Mouse (Mus musculus): ENCODE measurements around the gene Fam149b.
"Not testable (repeated sequence)": the region's sequence is repeated elsewhere in the genome, so short reads cannot be mapped to it uniquely, and the experiment has no call there.

Gene Fam149b

GRCm38 (mm10) chr14:20347991-20348541 is at the start of gene Fam149b, which contains the start of gene Ecd:
Gene Fam149b (plus strand): TSS chr14:20348162.
Gene Ecd (minus strand): TSS chr14:20348121.
- DNase-seq (ENCODE audit: low spot score in 2 of 2): peak; percentile 92 to 94

- not testable (repeated sequence) for DNase-seq (ENCODE audit: low spot score in 2 of 2)
These were observed 42.9 kb upstream of the Fam149b start for GRCm38 (mm10) chr14:20305085-20305484.

DNA sequence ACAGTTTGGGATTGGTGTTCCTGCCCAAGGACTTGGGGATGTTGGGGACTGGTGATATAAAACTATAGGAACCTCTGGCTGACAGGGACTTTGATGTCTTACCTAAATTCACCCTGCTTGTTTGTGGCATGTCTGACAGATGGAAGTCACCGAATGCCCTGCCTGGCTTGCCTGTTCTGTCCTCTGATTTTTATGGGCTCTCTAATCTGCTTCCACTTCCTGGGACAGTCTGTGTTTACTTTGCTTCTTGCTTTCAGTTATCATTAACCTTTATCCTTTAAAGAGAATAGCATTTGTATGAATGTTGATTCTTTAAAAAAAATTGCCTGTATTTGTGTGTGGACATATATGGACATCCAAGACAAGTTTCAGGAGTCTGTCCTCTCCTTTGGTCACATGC is 32.8 kb upstream of the Fam149b start:
- no peak for DNase-seq (ENCODE audit: low spot score in 2 of 2)

- peak; percentile 9 to 44 for DNase-seq (ENCODE audit: low spot score in 2 of 2)
These were observed 28.5 kb upstream of the Fam149b start for GRCm38 (mm10) chr14:20319420-20319819.

GRCm38 (mm10) chr14:20324196-20324595 is 23.8 kb upstream of the Fam149b start:
- no peak for DNase-seq (ENCODE audit: low spot score in 2 of 2)

- DNase-seq (ENCODE audit: low spot score in 2 of 2): no peak
These were observed 19.5 kb upstream of the Fam149b start for GRCm38 (mm10) chr14:20328474-20328873.

DNA sequence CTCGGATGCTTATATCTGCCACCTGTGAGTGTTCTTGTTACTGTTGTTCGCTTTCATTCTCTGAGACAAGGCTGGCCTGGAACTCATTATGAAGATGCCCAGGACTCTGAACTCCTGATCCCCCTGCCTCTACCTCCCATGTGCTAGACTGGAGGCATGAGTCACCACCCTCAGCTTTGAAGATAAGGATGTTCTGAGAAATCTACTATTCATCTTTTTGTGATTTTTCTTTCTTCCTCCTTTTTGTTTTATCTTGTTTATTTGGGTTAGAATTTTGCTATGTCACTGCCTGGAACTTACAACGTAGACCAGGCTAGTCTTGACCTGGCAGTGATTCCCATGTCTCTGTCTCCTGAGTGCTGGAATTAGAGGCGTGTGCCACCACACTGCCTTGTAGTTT is 16.6 kb upstream of the Fam149b start:
- DNase-seq (ENCODE audit: low spot score in 2 of 2): no peak

DNA sequence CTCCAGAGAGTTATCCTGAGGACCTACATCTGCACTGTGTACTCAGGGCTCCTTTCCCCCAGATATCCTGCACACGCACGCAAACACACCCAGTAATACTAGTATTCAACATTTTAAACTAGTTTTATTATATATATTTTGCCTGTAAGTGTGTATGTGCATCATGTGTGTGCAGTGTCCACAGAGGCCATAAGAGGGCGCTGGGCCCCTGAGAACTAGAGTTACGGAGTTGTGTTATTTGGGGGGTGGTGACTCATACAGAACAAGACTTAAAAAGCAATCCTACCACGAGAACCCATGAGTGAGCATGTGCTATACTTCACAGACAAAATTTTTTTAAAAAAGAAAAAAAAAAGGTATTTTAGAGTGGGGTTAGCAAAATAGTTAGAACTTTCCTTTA is 8.5 kb upstream of the Fam149b start:
- no peak for DNase-seq (ENCODE audit: low spot score in 2 of 2)

- peak in 1 of 2 experiments; percentile 51 for DNase-seq (ENCODE audit: low spot score in 2 of 2)
These were observed 7.8 kb upstream of the Fam149b start for GRCm38 (mm10) chr14:20340149-20340548.

DNA sequence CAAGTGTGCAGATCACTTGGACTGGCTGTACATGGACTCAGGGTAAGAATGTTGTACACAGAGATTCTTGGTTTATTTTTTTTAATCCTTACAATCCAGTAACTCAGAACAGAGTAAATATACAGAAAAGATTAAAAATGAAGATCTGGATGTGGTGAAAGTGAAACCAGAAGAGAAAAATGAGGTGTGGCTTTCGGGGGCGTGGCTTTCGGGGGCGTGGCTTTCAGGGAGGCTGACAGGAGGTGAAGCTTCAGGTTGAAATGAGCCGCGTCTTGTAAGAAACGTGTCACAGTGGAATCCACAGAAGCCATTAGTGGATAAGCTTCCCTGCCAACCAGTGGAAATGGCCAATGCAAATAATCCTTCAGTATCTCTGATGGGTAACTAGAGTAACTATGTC is 7.1 kb upstream of the Fam149b start:
- DNase-seq (ENCODE audit: low spot score in 2 of 2): peak in 1 of 2 experiments; percentile 35

DNA sequence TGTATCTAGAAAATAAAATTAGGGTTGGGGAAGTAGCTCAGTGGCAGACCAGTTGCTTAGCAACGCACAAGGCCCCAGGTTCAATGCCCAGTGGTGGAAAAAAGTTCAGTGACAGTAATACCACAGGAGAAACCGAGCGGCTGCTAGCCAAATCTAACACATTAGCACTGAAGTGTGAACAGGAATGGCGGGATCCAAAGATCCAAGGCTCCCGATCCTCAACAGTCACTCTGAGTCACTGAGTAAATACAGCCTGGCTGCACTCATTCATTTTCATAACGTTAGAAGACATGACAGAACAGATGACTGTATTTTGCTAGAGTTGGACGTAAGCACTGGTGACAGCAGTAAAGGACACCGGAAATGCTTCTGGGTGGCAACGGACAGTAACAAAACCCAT is 2.1 kb upstream of the Fam149b start:
- DNase-seq (ENCODE audit: low spot score in 2 of 2): no peak

- DNase-seq (ENCODE audit: low spot score in 2 of 2): no peak
These were observed 446 bp upstream of the Fam149b start for GRCm38 (mm10) chr14:20347441-20347990.

DNA sequence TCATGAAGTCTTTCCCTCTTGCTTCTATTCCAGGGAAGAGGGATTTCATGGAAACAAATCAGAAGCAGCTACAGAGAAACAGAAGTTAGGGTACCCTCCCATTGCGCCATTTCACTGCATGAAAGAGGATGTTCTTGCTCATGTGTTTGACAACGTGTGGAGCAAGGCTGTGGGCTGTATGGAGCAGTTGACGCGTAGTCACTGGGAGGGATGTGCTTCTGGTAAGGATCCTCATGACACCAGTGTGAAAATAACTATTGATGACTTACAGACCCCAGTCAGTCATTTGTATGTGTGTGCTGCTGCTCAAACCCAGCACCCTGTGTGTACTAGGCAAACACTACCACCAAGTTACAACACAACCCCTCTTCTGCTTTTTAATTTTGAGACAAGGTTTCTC is 15.3 kb downstream of the Fam149b start:
- no peak for DNase-seq (ENCODE audit: low spot score in 2 of 2)

DNA sequence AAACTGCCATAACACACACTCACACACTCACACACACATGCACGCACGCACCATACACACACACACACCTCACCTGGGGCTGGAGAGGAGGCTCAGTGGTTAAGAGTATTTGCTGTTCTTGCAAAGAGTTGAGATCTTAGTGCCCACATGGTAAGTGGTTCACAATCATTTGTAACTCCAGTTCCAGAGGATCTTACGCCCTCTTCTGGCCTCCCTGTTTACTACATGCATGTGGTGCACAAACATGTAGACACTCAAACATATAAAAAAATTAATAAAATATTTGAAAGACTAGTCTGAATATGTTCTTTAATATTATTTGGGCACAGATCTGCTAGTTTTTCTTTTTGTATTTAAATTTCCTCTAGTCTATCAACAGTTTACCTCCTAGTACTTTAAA is 20.3 kb downstream of the Fam149b start:
- DNase-seq (ENCODE audit: low spot score in 2 of 2): no peak

GRCm38 (mm10) chr14:20370798-20371197 is 22.8 kb downstream of the Fam149b start:
- peak in 1 of 2 experiments; percentile 36 for DNase-seq (ENCODE audit: low spot score in 2 of 2)

- DNase-seq (ENCODE audit: low spot score in 2 of 2): no peak
These were observed 23.9 kb downstream of the Fam149b start for GRCm38 (mm10) chr14:20371854-20372253.

DNA sequence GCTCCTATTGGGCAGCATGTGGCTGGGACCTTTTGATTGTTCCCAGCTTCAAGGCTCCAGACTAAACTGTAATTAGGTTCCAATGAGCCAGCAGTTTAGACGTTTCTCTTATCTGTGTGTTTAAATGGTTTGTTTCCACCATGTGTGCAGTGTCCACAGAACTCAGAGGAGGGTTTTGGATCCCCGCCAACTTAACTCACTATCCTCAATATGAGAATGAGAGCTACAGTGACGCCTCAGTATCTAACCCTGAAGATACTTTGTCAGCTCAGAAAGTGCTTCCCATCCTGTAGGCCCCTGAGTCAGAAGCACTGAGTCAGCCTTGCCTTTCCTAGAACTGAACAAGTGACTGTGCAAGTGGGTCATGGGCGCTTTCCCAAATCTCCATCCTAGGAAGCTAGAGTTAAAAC is 29.2 kb downstream of the Fam149b start:
- DNase-seq (ENCODE audit: low spot score in 2 of 2): no peak

DNA sequence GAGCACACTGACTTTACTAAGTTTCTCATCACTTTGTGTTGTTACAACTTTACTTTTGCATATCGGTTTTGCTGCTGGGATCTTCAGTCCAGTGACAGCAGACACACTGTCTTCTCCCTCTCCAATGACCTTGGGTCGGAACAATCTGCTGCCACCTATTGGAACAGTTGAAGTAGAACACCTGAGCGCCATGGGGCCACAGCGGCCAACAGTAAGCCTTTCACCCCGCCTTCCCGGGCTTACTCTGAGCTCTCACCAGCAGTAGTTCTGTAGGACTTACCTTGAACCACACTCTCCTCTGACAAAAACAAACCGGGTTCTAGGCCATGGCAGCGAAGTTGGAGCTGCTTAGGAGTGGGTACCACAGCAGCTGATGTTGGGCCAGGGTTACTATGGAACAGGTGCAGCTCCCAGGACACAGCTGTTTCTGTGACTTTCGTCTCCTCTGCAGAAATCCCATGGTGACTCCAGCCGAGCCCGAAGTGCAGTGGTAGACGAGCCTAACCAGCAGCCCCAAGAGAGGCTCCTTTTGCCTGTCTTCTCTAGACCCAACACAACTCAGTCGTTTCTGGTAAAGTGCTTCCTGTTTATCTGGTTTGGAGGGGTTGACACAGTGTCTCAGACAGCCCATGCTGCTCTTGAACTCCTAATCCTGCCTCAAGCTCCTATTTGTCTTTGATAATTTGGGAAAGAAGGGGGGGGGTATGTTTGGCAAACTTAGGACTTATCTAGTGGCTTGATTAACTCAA is 30.5 kb downstream of the Fam149b start:
- DNase-seq (ENCODE audit: low spot score in 2 of 2): peak; percentile 56 to 74

DNA sequence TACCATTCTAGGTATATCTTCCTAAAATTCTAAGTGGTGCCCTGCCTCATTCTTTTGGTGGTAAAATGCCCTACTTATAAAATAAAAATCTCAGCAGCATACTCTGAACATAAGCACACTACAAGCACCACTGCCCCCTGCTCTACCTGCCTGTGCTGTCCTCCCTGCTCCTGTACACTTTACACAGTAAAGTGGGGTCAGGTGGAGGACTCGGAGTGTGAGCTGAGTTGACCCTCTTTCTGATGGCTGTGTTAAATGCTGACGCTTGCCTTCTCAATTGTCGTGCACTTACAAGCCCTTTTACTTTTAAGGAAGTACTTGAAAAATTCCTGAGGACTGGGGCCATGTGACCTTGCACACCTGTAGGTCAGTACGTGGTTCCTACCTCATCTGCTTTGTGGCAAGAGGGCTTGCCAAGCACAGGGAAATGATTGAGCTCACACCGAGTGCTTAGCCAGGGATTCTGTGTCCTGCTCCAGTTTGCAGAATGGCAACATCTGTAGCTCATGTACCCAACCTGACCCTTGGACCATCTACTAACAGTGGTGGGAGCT is 31.2 kb downstream of the Fam149b start:
- DNase-seq (ENCODE audit: low spot score in 2 of 2): peak in 1 of 2 experiments; percentile 47

DNA sequence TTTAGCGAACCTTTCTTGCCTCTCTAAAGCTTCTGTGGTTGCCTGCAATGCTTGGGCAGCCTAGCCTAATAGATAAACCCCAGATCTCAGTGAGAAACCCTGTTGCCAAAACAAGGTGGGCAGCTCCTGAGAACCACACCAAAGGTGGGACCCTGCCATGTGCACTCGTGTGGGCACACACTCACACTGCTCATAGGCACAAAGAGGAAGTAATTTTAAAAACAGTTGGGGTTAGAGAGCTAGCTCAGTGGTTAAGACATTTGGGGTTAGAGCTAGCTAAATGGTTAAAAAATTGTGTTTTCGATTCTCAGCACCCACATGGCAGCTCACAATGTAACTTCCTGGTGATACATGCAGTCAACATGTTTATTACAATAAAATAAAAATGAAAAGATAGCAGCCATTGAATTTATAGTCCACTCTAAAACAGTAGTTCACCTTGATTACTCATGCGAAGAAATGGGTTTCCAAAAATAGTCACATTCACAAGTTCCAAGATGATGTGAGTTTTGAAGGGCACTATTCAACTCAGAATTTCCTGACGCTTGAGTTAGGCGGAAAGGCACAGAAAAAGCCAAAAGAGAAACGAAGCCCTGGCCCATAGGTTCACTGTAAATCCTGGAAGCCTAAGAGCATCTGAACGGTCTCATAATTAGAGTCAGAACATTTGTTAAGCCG is 31.9 kb downstream of the Fam149b start:
- peak in 1 of 2 experiments; percentile 66 for DNase-seq (ENCODE audit: low spot score in 2 of 2)

DNA sequence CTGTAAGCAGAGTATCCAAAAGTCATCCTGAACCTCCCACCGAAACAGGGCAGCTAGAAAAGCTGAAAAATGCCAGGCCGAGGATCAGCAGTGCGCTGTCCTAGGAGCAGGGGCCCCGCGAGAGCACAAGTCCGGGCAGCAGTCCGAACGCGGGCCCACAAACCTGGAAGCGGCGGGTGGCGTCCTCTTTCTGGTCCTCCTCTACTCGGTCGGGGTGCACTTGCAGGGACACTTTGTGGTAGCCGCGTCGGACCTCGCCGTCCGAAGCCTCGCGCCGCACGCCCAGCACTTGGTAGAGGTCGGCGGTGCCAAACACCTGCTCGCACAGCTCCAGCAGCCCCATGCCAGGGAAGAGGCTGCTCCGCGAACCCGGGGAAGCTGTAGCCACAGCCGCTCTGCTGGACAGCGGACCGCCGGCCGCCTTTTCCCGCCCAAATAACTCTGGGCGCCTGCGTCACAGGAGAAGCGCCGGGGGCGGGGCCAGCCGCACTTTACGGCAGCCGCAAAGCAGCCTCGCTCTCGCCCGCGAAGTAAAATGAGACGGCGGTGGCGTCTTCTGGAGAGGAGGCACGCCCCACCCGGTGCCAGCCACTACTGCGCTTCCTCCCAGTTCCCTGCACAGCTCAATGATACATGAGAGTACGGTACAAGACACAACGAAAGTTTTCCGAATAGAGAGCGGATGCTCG is 40.6 kb downstream of the Fam149b start, which contains the start of gene Dnajc9:
Dnajc9 (minus strand) TSS at position 470 of the 689 bp plus-strand sequence.
- DNase-seq (ENCODE audit: low spot score in 2 of 2): peak; percentile 87 to 89

Data from natural killer cell, adult 2 months (primary cell).